In the genomic region with DNA sequence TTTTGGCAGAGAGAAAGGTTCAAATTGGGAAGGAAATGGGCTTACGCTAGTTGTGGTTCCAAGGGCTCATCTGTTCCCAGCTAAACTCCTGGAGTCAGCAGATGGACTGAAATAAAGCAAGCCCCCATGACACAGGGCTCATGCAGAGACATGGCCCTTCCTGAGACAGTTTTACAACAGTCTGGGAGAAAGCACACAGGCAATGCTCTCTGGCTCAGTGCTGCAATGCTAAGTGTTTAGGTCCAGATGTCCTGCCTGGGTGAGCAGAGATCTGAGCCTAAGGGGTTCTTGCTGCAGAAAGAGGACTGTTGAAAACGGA, we compare ENCODE assay signal across 13 mouse cellular contexts. TPM values are rescaled to one million over a fixed set of nuclear protein-coding genes. Genes with fewer than 3 reads are reported as not detected.
DNase-seq lines count a peak whose midpoint lies in the region; ATAC-seq and TF ChIP-seq lines count a peak whose summit lies in the region.
"Had no signal": no experiment of that assay in that cellular context is flagged by ENCODE, and none has a peak within 500 bp of the region (broad histone marks: within the 10 kb centered on the region; RNA-seq: fewer than 3 reads in every experiment).

No protein-coding gene starts in this region.

- no peaks in the 10 kb centered on the region for H3K36me3 ChIP-seq in heart, postnatal 0 days (replicated peaks; ENCODE audit: control insufficient read depth, insufficient read depth, low read length)
- no peaks in the 10 kb centered on the region for H3K36me3 ChIP-seq in lung, embryonic 16.5 days (ENCODE audit: control insufficient read depth, insufficient read depth, low read length)
- H3K36me3 ChIP-seq in intestine, embryonic 16.5 days (ENCODE audit: control insufficient read depth, insufficient read depth, low read length), result 0 out of 2 replicates have a peak, but pooled peaks cover 2% of the 10 kb centered on the region
- H3K36me3 ChIP-seq in stomach, embryonic 15.5 days, result no peaks in the 10 kb centered on the region

- ATAC-seq in heart, postnatal 0 days (ENCODE audit: insufficient read depth, low read depth), result no peak
- ATAC-seq in lung, embryonic 16.5 days (ENCODE audit: low read depth), result no peak
- peak; percentile 70 for ATAC-seq in intestine, embryonic 16.5 days
- ATAC-seq in stomach, embryonic 15.5 days (ENCODE audit: insufficient read depth, low FRiP score, low read depth), result no peak
- ATAC-seq: forebrain, embryonic 13.5 days had no signal

- H3K9me3 ChIP-seq in heart, postnatal 0 days (replicated peaks; ENCODE audit: control insufficient read depth, low read length), result no peaks in the 10 kb centered on the region
- H3K9me3 ChIP-seq in lung, embryonic 16.5 days (ENCODE audit: control insufficient read depth, low read length), result no peaks in the 10 kb centered on the region
- H3K9me3 ChIP-seq in intestine, embryonic 16.5 days (ENCODE audit: control insufficient read depth, low read length), result no peaks in the 10 kb centered on the region
- H3K9me3 ChIP-seq in stomach, embryonic 15.5 days, result no peaks in the 10 kb centered on the region
- H3K9me3 ChIP-seq: forebrain, embryonic 13.5 days had no signal

- no peaks in the 10 kb centered on the region for H3K4me1 ChIP-seq in heart, postnatal 0 days (ENCODE audit: control insufficient read depth, insufficient read depth)
- H3K4me1 ChIP-seq in lung, embryonic 16.5 days (replicated peaks; ENCODE audit: control insufficient read depth, insufficient read depth, low read length), result peaks cover 4% of the 10 kb centered on the region
- H3K4me1 ChIP-seq in intestine, embryonic 16.5 days (ENCODE audit: control insufficient read depth, insufficient read depth, low read length), result peaks cover 20% of the 10 kb centered on the region
- peaks cover 12% of the 10 kb centered on the region for H3K4me1 ChIP-seq in stomach, embryonic 15.5 days

- H3K4me3 ChIP-seq in heart, postnatal 0 days (ENCODE audit: low read depth, low read length), result no peak overlapping the region
- no peak overlapping the region for H3K4me3 ChIP-seq in lung, embryonic 16.5 days (ENCODE audit: low read length)
- no peak overlapping the region for H3K4me3 ChIP-seq in intestine, embryonic 16.5 days (ENCODE audit: low read length)
- H3K4me3 ChIP-seq in stomach, embryonic 15.5 days (replicated peaks), result no peak overlapping the region
- H3K4me3 ChIP-seq: forebrain, embryonic 13.5 days; heart, adult 2 months had no signal

- no peak for TF ChIP-seq EP300 in heart, postnatal 0 days (IDR thresholded peaks at IDR 0.05; ENCODE audit: low read depth)

- H3K4me2 ChIP-seq in heart, postnatal 0 days (ENCODE audit: low read depth, low read length), result no peak overlapping the region
- no peak overlapping the region for H3K4me2 ChIP-seq in lung, embryonic 16.5 days (ENCODE audit: low read depth, low read length)
- no peak overlapping the region for H3K4me2 ChIP-seq in intestine, embryonic 16.5 days (ENCODE audit: low read depth, low read length)
- H3K4me2 ChIP-seq in stomach, embryonic 15.5 days, result no peak overlapping the region
- H3K4me2 ChIP-seq: forebrain, embryonic 13.5 days had no signal

- DNase-seq in heart, postnatal 0 days (ENCODE audit: low spot score), result no peak
- no peak for DNase-seq in heart, postnatal 4 days
- DNase-seq in lung, postnatal 25 days (ENCODE audit: low spot score), result no peak
- DNase-seq in right cerebral cortex, postnatal 25 days, result no peak
- DNase-seq: lung, postnatal 10 days; retina, postnatal 1 day had no signal

- WGBS in heart, postnatal 0 days, result 61% methylated on average over 2 of the region's 2 CpGs
- WGBS in lung, embryonic 16.5 days, result 48% methylated on average over 2 of the region's 2 CpGs
- 38% methylated on average over 2 of the region's 2 CpGs for WGBS in intestine, embryonic 16.5 days
- WGBS in stomach, embryonic 15.5 days, result 47% methylated on average over 2 of the region's 2 CpGs

- H3K9ac ChIP-seq in heart, postnatal 0 days (replicated peaks; ENCODE audit: low read depth, low read length), result no peak overlapping the region
- H3K9ac ChIP-seq in lung, embryonic 16.5 days (ENCODE audit: low read length), result no peak overlapping the region
- H3K9ac ChIP-seq in intestine, embryonic 16.5 days (ENCODE audit: low read depth, low read length), result 0 out of 2 replicates have a peak overlapping the region, but pooled peaks have one; percentile 22
- no peak overlapping the region for H3K9ac ChIP-seq in stomach, embryonic 15.5 days
- H3K9ac ChIP-seq: forebrain, embryonic 13.5 days had no signal

- no peak for TF ChIP-seq CTCF in heart, postnatal 0 days (IDR thresholded peaks at IDR 0.05; ENCODE audit: low read depth)

- H3K27me3 ChIP-seq in heart, postnatal 0 days (ENCODE audit: control insufficient read depth, insufficient read depth, low read length), result no peaks in the 10 kb centered on the region
- no peaks in the 10 kb centered on the region for H3K27me3 ChIP-seq in lung, embryonic 16.5 days (ENCODE audit: control insufficient read depth, insufficient read depth, low read depth, low read length)
- H3K27me3 ChIP-seq in intestine, embryonic 16.5 days (replicated peaks; ENCODE audit: control insufficient read depth, insufficient read depth, low read length), result no peaks in the 10 kb centered on the region; the same call in 1 of the 2 replicates
- no peaks in the 10 kb centered on the region for H3K27me3 ChIP-seq in stomach, embryonic 15.5 days (replicated peaks)
- H3K27me3 ChIP-seq: CH12.LX; forebrain, embryonic 13.5 days had no signal

- 0 out of 2 replicates have a peak overlapping the region, but pooled peaks have one; percentile 22 for H3K27ac ChIP-seq in heart, postnatal 0 days (ENCODE audit: low read depth)
- peak overlapping the region; percentile 36 for H3K27ac ChIP-seq in lung, embryonic 16.5 days (ENCODE audit: low read length)
- peak overlapping the region; percentile 63 for H3K27ac ChIP-seq in intestine, embryonic 16.5 days (ENCODE audit: low read length)
- H3K27ac ChIP-seq in stomach, embryonic 15.5 days, result 0 out of 2 replicates have a peak overlapping the region, but pooled peaks have one; percentile 12
- H3K27ac ChIP-seq: forebrain, embryonic 13.5 days had no signal

RNA-seq across cellular contexts. Expression of a gene that starts 15.6 kb away (rescaled TPM):
- total RNA-seq in heart, postnatal 0 days (2014; rRNA removed; ENCODE audit: low replicate concordance), result 8.3 and 117 TPM in 2 replicates
- polyA plus RNA-seq in heart, postnatal 0 days (2015; fragmentation: Nextera tagmentation; extraction: Ambion mirVana), result 4.6 and 4.7 TPM in 2 replicates
- total RNA-seq in heart, postnatal 4 days (2021), result 10 to 100 TPM; 11.1 to 15.0 TPM
- 5.8 and 8.9 TPM in 2 replicates for polyA plus RNA-seq in lung, embryonic 16.5 days (2015; fragmentation: Nextera tagmentation; extraction: Ambion mirVana)
- polyA plus RNA-seq in intestine, embryonic 16.5 days (2015; fragmentation: Nextera tagmentation; extraction: Ambion mirVana), result 10.3 and 11.2 TPM in 2 replicates
- 7.0 and 7.8 TPM in 2 replicates for polyA plus RNA-seq in stomach, embryonic 15.5 days (2015; fragmentation: Nextera tagmentation; extraction: Ambion mirVana)

RNA-seq across cellular contexts. Expression of a gene that starts 37.3 kb away (rescaled TPM):
- not detected in 2 replicates for total RNA-seq in heart, postnatal 0 days (2014; rRNA removed; ENCODE audit: low replicate concordance)
- 0.38 TPM in 2 replicates for polyA plus RNA-seq in heart, postnatal 0 days (2015; fragmentation: Nextera tagmentation; extraction: Ambion mirVana)
- total RNA-seq in heart, postnatal 4 days (2021), result not detected
- polyA plus RNA-seq in lung, embryonic 16.5 days (2015; fragmentation: Nextera tagmentation; extraction: Ambion mirVana), result 2.5 and 3.1 TPM in 2 replicates
- 0.72 and 1.0 TPM in 2 replicates for polyA plus RNA-seq in intestine, embryonic 16.5 days (2015; fragmentation: Nextera tagmentation; extraction: Ambion mirVana)
- polyA plus RNA-seq in stomach, embryonic 15.5 days (2015; fragmentation: Nextera tagmentation; extraction: Ambion mirVana), result 0.64 and 0.98 TPM in 2 replicates
- total RNA-seq: adrenal gland, postnatal 4 days; CH12.LX; heart, adult 2 months had no signal

Comparison
In these comparisons a context has a peak if more than half of its experiments do, and no peak if none do; other contexts are left out.
1. H3K27ac ChIP-seq: peak in every context shown above with its lines; median percentile 63 in intestine, embryonic 16.5 days; 36 in lung, embryonic 16.5 days; 22 in heart, postnatal 0 days; 12 in stomach, embryonic 15.5 days.